Mouse (Mus musculus) brown adipose tissue, adult 24 weeks (tissue): ENCODE results near the gene Aco2. TPM values are rescaled to one million over a fixed set of nuclear protein-coding genes. Genes with fewer than 3 reads are reported as not detected.

Experiments
- H3K27ac ChIP-seq: fragments of 200-500 bp; replicated peaks from 2 replicates; pipeline ENCODE4 v1.5.1; 2012; ENCODE audit warnings: low read depth, mild to moderate bottlenecking, low read length
- H3K4me1 ChIP-seq: fragments of 200-500 bp; 2 replicates; pipeline ENCODE4 v1.6.1; 2012; ENCODE audit warnings: low read length, mixed read lengths; ENCODE audit not compliant: control insufficient read depth, insufficient read depth, insufficient read length
- H3K4me3 ChIP-seq: fragments of 200-500 bp; 2 replicates; pipeline ENCODE4 v1.5.1; 2012; ENCODE audit warnings: low read depth, mild to moderate bottlenecking, low read length, moderate library complexity; ENCODE audit not compliant: insufficient read depth
- polyA plus RNA-seq: library from polyadenylated mRNA; stranded (reverse); fragments of >200 nt; gene quantifications from 2 replicates; pipeline ENCODE4 v1.2.4, GENCODE M21; 2012; ENCODE audit not compliant: missing spikeins, insufficient read depth, insufficient read length

Aco2 gene
- 3,633 and 4,102 TPM in 2 replicates for polyA plus RNA-seq

- Histone ChIP-seq H3K27ac (peak within 1 kb of the TSS; percentile 99), H3K4me1 (0 out of 2 replicates have a peak, but pooled peaks cover 3% of the 10 kb centered on the region), H3K4me3 (peak within 1 kb of the TSS; percentile 74)
Measured at GRCm38 (mm10) chr15:81872262-81873136, at the start of gene Aco2. Aco2 (plus strand) TSS chr15:81872309.

GRCm38 (mm10) chr15:81822631-81823030 lies 49.5 kb upstream of the Aco2 start:
- Histone ChIP-seq H3K4me1 (no peaks in the 10 kb centered on the region), H3K27ac (no peak overlapping the region), H3K4me3 (no peak overlapping the region)

GRCm38 (mm10) chr15:81824832-81825231 lies 47.3 kb upstream of the Aco2 start:
- no peak overlapping the region for H3K4me3 ChIP-seq
- no peak overlapping the region for H3K27ac ChIP-seq
- no peaks in the 10 kb centered on the region for H3K4me1 ChIP-seq

GRCm38 (mm10) chr15:81828426-81829207 lies 43.5 kb upstream of the Aco2 start:
- peak overlapping the region; percentile 32 for H3K27ac ChIP-seq
- H3K4me1 ChIP-seq: no peaks in the 10 kb centered on the region
- no peak overlapping the region for H3K4me3 ChIP-seq

- H3K4me3 ChIP-seq: no peak overlapping the region
- H3K27ac ChIP-seq: peak overlapping the region; percentile 32
- H3K4me1 ChIP-seq: no peaks in the 10 kb centered on the region
Measured at GRCm38 (mm10) chr15:81829208-81829580, 42.9 kb upstream of the Aco2 start.

- Histone ChIP-seq H3K4me3 (no peak overlapping the region), H3K4me1 (no peaks in the 10 kb centered on the region), H3K27ac (peak overlapping the region; percentile 30; the same call in 1 of the 2 replicates)
Measured at GRCm38 (mm10) chr15:81830530-81830929, 41.6 kb upstream of the Aco2 start.

GRCm38 (mm10) chr15:81831136-81831825 lies 40.8 kb upstream of the Aco2 start:
- Histone ChIP-seq H3K4me3 (no peak overlapping the region), H3K27ac (peak overlapping the region; percentile 53), H3K4me1 (no peaks in the 10 kb centered on the region; the same call in 1 of the 2 replicates)

- H3K4me1 ChIP-seq: peaks cover 3% of the 10 kb centered on the region; the same call in 1 of the 2 replicates
Measured at GRCm38 (mm10) chr15:81832219-81832618, 39.9 kb upstream of the Aco2 start.

GRCm38 (mm10) chr15:81833481-81833880 lies 38.6 kb upstream of the Aco2 start:
- H3K4me3 ChIP-seq: no peak overlapping the region
- peaks cover 6% of the 10 kb centered on the region; the same call in 1 of the 2 replicates for H3K4me1 ChIP-seq
- peak overlapping the region; percentile 92 for H3K27ac ChIP-seq

More at GRCm38 (mm10) chr15:81832219-81832618, 39.9 kb upstream of the Aco2 start:
- no peak overlapping the region for H3K4me3 ChIP-seq
- H3K27ac ChIP-seq: peak overlapping the region; percentile 52; the same call in 1 of the 2 replicates

- Histone ChIP-seq H3K4me3 (no peak overlapping the region), H3K27ac (peak overlapping the region; percentile 92)
Measured at GRCm38 (mm10) chr15:81834171-81834841, 37.8 kb upstream of the Aco2 start.

GRCm38 (mm10) chr15:81835007-81835880 lies 36.9 kb upstream of the Aco2 start:
- H3K27ac ChIP-seq: peak overlapping the region; percentile 90
- peaks cover 8% of the 10 kb centered on the region for H3K4me1 ChIP-seq
- no peak overlapping the region for H3K4me3 ChIP-seq

More at GRCm38 (mm10) chr15:81834171-81834841, 37.8 kb upstream of the Aco2 start:
- peaks cover 6% of the 10 kb centered on the region; the same call in 1 of the 2 replicates for H3K4me1 ChIP-seq

GRCm38 (mm10) chr15:81836124-81836821 lies 35.8 kb upstream of the Aco2 start:
- H3K27ac ChIP-seq: peak overlapping the region; percentile 96
- H3K4me3 ChIP-seq: peak overlapping the region; percentile 47
- H3K4me1 ChIP-seq: peaks cover 8% of the 10 kb centered on the region
